In the genomic region with DNA sequence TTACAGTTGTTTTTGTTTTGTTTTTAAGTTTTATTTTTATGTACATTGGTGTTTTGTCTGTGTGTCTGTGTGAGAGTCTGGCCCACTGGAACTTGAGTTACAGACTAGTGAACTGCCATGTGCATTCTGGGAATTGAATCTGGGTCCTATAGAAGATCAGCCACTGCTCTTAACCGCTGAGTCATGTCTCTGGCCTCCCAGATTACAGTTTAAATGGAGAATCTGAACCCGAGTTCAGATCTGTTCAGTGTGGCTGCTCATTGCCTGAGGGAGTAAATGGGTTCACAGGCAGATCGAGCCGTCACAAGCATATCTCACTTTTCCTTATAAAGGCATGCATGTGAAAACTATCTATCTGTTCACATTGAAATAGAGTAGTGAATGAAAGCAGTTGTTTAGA, we compare ENCODE assay signal across 20 mouse cellular contexts. TPM values are rescaled to one million over a fixed set of nuclear protein-coding genes. Genes with fewer than 3 reads are reported as not detected.
DNase-seq lines count a peak whose midpoint lies in the region; ATAC-seq and TF ChIP-seq lines count a peak whose summit lies in the region.
"Had no signal": no experiment of that assay in that cellular context is flagged by ENCODE, and none has a peak within 500 bp of the region (broad histone marks: within the 10 kb centered on the region; RNA-seq: fewer than 3 reads in every experiment).

No protein-coding gene starts in this region.

- no peak overlapping the region for H3K9ac ChIP-seq in ES-E14 (ENCODE audit: insufficient read depth, low read depth, low read length, poor library complexity, severe bottlenecking)
- H3K9ac ChIP-seq in liver, postnatal 0 days (replicated peaks), result no peak overlapping the region
- no peak overlapping the region for H3K9ac ChIP-seq in forebrain, embryonic 13.5 days
- no peak overlapping the region for H3K9ac ChIP-seq in midbrain, postnatal 0 days (replicated peaks; ENCODE audit: low read length, poor library complexity, severe bottlenecking)
- H3K9ac ChIP-seq in kidney, embryonic 14.5 days (ENCODE audit: low read depth, low read length), result no peak overlapping the region
- H3K9ac ChIP-seq: embryonic facial prominence, embryonic 15.5 days; forebrain, postnatal 0 days; hindbrain, embryonic 12.5 days; midbrain, embryonic 12.5 days had no signal

- no peak overlapping the region for H3K4me2 ChIP-seq in liver, postnatal 0 days (ENCODE audit: low read depth, low read length)
- no peak overlapping the region for H3K4me2 ChIP-seq in forebrain, embryonic 13.5 days
- H3K4me2 ChIP-seq in midbrain, postnatal 0 days (ENCODE audit: low read depth, low read length, poor library complexity, severe bottlenecking), result no peak overlapping the region
- no peak overlapping the region for H3K4me2 ChIP-seq in kidney, embryonic 14.5 days (replicated peaks; ENCODE audit: low read depth, low read length)
- H3K4me2 ChIP-seq: embryonic facial prominence, embryonic 15.5 days; hindbrain, embryonic 12.5 days; midbrain, embryonic 12.5 days had no signal

- H3K4me1 ChIP-seq in ES-E14 (ENCODE audit: control insufficient read depth in 2 of 2, insufficient read depth in 2 of 2, low read length in 2 of 2, poor library complexity in 1 of 2), result peaks cover 2 to 8% of the 10 kb centered on the region in 2 experiments; a peak in 2 of 4 replicates
- peaks cover 15% of the 10 kb centered on the region for H3K4me1 ChIP-seq in liver, postnatal 0 days (ENCODE audit: insufficient read depth)
- H3K4me1 ChIP-seq in forebrain, embryonic 13.5 days, result peaks cover 34% of the 10 kb centered on the region
- H3K4me1 ChIP-seq in midbrain, postnatal 0 days (ENCODE audit: insufficient read depth, low read length), result 0 out of 2 replicates have a peak, but pooled peaks cover 4% of the 10 kb centered on the region
- 0 out of 2 replicates have a peak, but pooled peaks cover 4% of the 10 kb centered on the region for H3K4me1 ChIP-seq in kidney, embryonic 14.5 days (ENCODE audit: control insufficient read depth, insufficient read depth, low read length)

- TF ChIP-seq CTCF in liver, postnatal 0 days (IDR thresholded peaks at IDR 0.05; ENCODE audit: low read depth), result no peak
- no peak for TF ChIP-seq CTCF in midbrain, postnatal 0 days (IDR thresholded peaks at IDR 0.05)

- WGBS in liver, postnatal 0 days (ENCODE audit: insufficient replicate concordance), result 67% methylated on average over 4 of the region's 4 CpGs
- WGBS in forebrain, embryonic 13.5 days, result 95% methylated on average over 4 of the region's 4 CpGs
- 96% methylated on average over 4 of the region's 4 CpGs for WGBS in midbrain, postnatal 0 days
- WGBS in kidney, embryonic 14.5 days, result 92% methylated on average over 4 of the region's 4 CpGs

- H3K27me3 ChIP-seq in liver, postnatal 0 days (ENCODE audit: insufficient read depth, low read length), result no peaks in the 10 kb centered on the region
- H3K27me3 ChIP-seq in forebrain, embryonic 13.5 days, result no peaks in the 10 kb centered on the region
- no peaks in the 10 kb centered on the region for H3K27me3 ChIP-seq in midbrain, postnatal 0 days (ENCODE audit: insufficient read depth, low read length)
- no peaks in the 10 kb centered on the region for H3K27me3 ChIP-seq in kidney, embryonic 14.5 days (ENCODE audit: control insufficient read depth, insufficient read depth, low read length)
- H3K27me3 ChIP-seq: embryonic facial prominence, embryonic 15.5 days; hindbrain, embryonic 12.5 days; midbrain, embryonic 12.5 days; Patski had no signal

- peak; percentile 48 for TF ChIP-seq EP300 in liver, postnatal 0 days (IDR thresholded peaks at IDR 0.05; ENCODE audit: low read depth)

- no peaks in the 10 kb centered on the region for H3K9me3 ChIP-seq in ES-E14 (ENCODE audit: control insufficient read depth, insufficient read depth, low read depth, low read length)
- no peaks in the 10 kb centered on the region for H3K9me3 ChIP-seq in liver, postnatal 0 days (ENCODE audit: low read length)
- H3K9me3 ChIP-seq in forebrain, embryonic 13.5 days (replicated peaks), result 0 out of 2 replicates have a peak, but pooled peaks cover 2% of the 10 kb centered on the region
- H3K9me3 ChIP-seq in midbrain, postnatal 0 days (ENCODE audit: low read length), result no peaks in the 10 kb centered on the region
- H3K9me3 ChIP-seq in kidney, embryonic 14.5 days (ENCODE audit: control insufficient read depth, low read length), result no peaks in the 10 kb centered on the region
- H3K9me3 ChIP-seq: embryonic facial prominence, embryonic 15.5 days; hindbrain, embryonic 12.5 days; midbrain, embryonic 12.5 days had no signal

- 0 out of 2 replicates have a peak, but pooled peaks have one; percentile 4 for ATAC-seq in erythroid progenitor cell, adult 5-6 weeks (replicated peaks; ENCODE audit: low FRiP score, poor library complexity, severe bottlenecking)
- peak; percentile 35 for ATAC-seq in liver, postnatal 0 days
- no peak for ATAC-seq in forebrain, embryonic 13.5 days
- ATAC-seq in midbrain, postnatal 0 days (ENCODE audit: low FRiP score), result no peak
- ATAC-seq in kidney, embryonic 14.5 days (ENCODE audit: low FRiP score, low TSS enrichment), result no peak
- ATAC-seq: forebrain, postnatal 0 days; intestine, postnatal 0 days; Patski had no signal

- no peaks in the 10 kb centered on the region for H3K36me3 ChIP-seq in ES-E14 (ENCODE audit: control insufficient read depth, insufficient read depth, low read length, poor library complexity, severe bottlenecking)
- H3K36me3 ChIP-seq in liver, postnatal 0 days (replicated peaks; ENCODE audit: insufficient read depth, low read length), result peaks cover 6% of the 10 kb centered on the region; the same call in 1 of the 2 replicates
- peaks cover 23% of the 10 kb centered on the region for H3K36me3 ChIP-seq in forebrain, embryonic 13.5 days (ENCODE audit: poor library complexity, severe bottlenecking)
- H3K36me3 ChIP-seq in midbrain, postnatal 0 days (ENCODE audit: insufficient read depth, low read length), result no peaks in the 10 kb centered on the region
- peaks cover 6% of the 10 kb centered on the region; the same call in 1 of the 2 replicates for H3K36me3 ChIP-seq in kidney, embryonic 14.5 days (ENCODE audit: control insufficient read depth, insufficient read depth, low read length)

- DNase-seq in ES-E14 (ENCODE audit: low read depth, low spot score) (no peak), R1 (ENCODE audit: low read depth, low spot score) (peak; percentile 30)
- DNase-seq in liver, postnatal 0 days, result no peak
- DNase-seq in midbrain, postnatal 0 days (ENCODE audit: low spot score), result no peak
- DNase-seq: cerebellum, adult 9-10 months; forebrain, postnatal 0 days; gastrocnemius, postnatal 36 days; lung, postnatal 10 days; right cerebral cortex, postnatal 25 days; thymus, postnatal 25 days had no signal

- H3K27ac ChIP-seq in ES-E14 (ENCODE audit: insufficient read depth, low read depth, low read length, poor library complexity, severe bottlenecking), result no peak overlapping the region
- peak overlapping the region; percentile 26 for H3K27ac ChIP-seq in liver, postnatal 0 days (ENCODE audit: low read depth)
- no peak overlapping the region for H3K27ac ChIP-seq in forebrain, embryonic 13.5 days
- H3K27ac ChIP-seq in midbrain, postnatal 0 days (ENCODE audit: low read depth, low read length), result no peak overlapping the region
- no peak overlapping the region for H3K27ac ChIP-seq in kidney, embryonic 14.5 days (ENCODE audit: low read depth, low read length)
- H3K27ac ChIP-seq: embryonic facial prominence, embryonic 15.5 days; forebrain, embryonic 10.5 days; hindbrain, embryonic 12.5 days; kidney, postnatal 0 days; midbrain, embryonic 12.5 days had no signal

- in situ Hi-C loops in ES-E14 (cut with MboI; ENCODE audit: low sequenced_read_pairs in 2 of 2, unreplicated experiment in 2 of 2), result no loop called here

- no peak overlapping the region for H3K4me3 ChIP-seq in ES-E14 (ENCODE audit: insufficient read depth in 1 of 2, low read depth in 1 of 2, low read length in 2 of 2, poor library complexity in 1 of 2, severe bottlenecking in 1 of 2)
- no peak overlapping the region for H3K4me3 ChIP-seq in liver, postnatal 0 days (ENCODE audit: low read depth, low read length)
- no peak overlapping the region for H3K4me3 ChIP-seq in forebrain, embryonic 13.5 days
- H3K4me3 ChIP-seq in midbrain, postnatal 0 days (ENCODE audit: low read depth, low read length), result no peak overlapping the region
- H3K4me3 ChIP-seq in kidney, embryonic 14.5 days (ENCODE audit: low read length), result no peak overlapping the region
- H3K4me3 ChIP-seq: embryonic facial prominence, embryonic 15.5 days; forebrain, embryonic 10.5 days; hindbrain, embryonic 12.5 days; midbrain, embryonic 12.5 days had no signal

TF ChIP-seq in ES-E14, 5 proteins besides CTCF, POLR2A, EP300 and RAD21:
- TF ChIP-seq MAFK (IDR thresholded peaks at IDR 0.05; ENCODE audit: insufficient read depth, low read depth, low read length), result 0 out of 2 replicates have a peak, but pooled peaks have one; percentile 49
- no peak for TF ChIP-seq ZNF384 (IDR thresholded peaks at IDR 0.05; ENCODE audit: low read depth, low read length)

RNA-seq across cellular contexts. Expression of a gene that starts 4.0 kb away (rescaled TPM):
- 24.3 and 27.5 TPM in 2 replicates for total RNA-seq in ES-E14 (2012; rRNA removed)
- total RNA-seq in erythroid progenitor cell, adult 5-6 weeks (2015; ENCODE audit: low replicate concordance), result 28.5 and 33.1 TPM in 2 replicates
- total RNA-seq in erythroid progenitor cell, adult 5-6 weeks (2017; ENCODE audit: low replicate concordance), result 126 and 198 TPM in 2 replicates
- polyA plus RNA-seq in liver, postnatal 0 days (2015; fragmentation: Nextera tagmentation; extraction: Ambion mirVana), result 25.6 and 28.6 TPM in 2 replicates
- polyA plus RNA-seq in forebrain, embryonic 13.5 days (2015; fragmentation: Nextera tagmentation; extraction: Ambion mirVana), result 67.2 and 69.1 TPM in 2 replicates
- total RNA-seq in midbrain, postnatal 0 days (2014; rRNA removed), result 35.0 and 42.1 TPM in 2 replicates
- 55.1 and 58.8 TPM in 2 replicates for polyA plus RNA-seq in midbrain, postnatal 0 days (2015; fragmentation: Nextera tagmentation; extraction: Ambion mirVana)
- polyA plus RNA-seq in kidney, embryonic 14.5 days (2014; fragmentation: Nextera tagmentation; extraction: Ambion mirVana), result 39.7 and 59.5 TPM in 2 replicates

RNA-seq across cellular contexts. Expression of a gene that starts 38.1 kb away (rescaled TPM):
- total RNA-seq in ES-E14 (2012; rRNA removed), result 20.4 and 27.7 TPM in 2 replicates
- 58.4 and 77.1 TPM in 2 replicates for total RNA-seq in erythroid progenitor cell, adult 5-6 weeks (2015; ENCODE audit: low replicate concordance)
- total RNA-seq in erythroid progenitor cell, adult 5-6 weeks (2017; ENCODE audit: low replicate concordance), result 66.0 and 84.6 TPM in 2 replicates
- polyA plus RNA-seq in liver, postnatal 0 days (2015; fragmentation: Nextera tagmentation; extraction: Ambion mirVana), result 35.8 and 39.6 TPM in 2 replicates
- polyA plus RNA-seq in forebrain, embryonic 13.5 days (2015; fragmentation: Nextera tagmentation; extraction: Ambion mirVana), result 75.1 and 79.3 TPM in 2 replicates
- total RNA-seq in midbrain, postnatal 0 days (2014; rRNA removed), result 61.2 and 65.8 TPM in 2 replicates
- polyA plus RNA-seq in midbrain, postnatal 0 days (2015; fragmentation: Nextera tagmentation; extraction: Ambion mirVana), result 52.6 and 53.2 TPM in 2 replicates
- polyA plus RNA-seq in kidney, embryonic 14.5 days (2014; fragmentation: Nextera tagmentation; extraction: Ambion mirVana), result 36.6 and 53.0 TPM in 2 replicates

Comparison
In these comparisons a context has a peak if more than half of its experiments do, and no peak if none do; other contexts are left out.
1. ATAC-seq: peak in erythroid progenitor cell, adult 5-6 weeks (single experiment) and liver, postnatal 0 days (single experiment); none in forebrain, embryonic 13.5 days (single experiment), midbrain, postnatal 0 days (single experiment) and kidney, embryonic 14.5 days (single experiment).